Mouse (Mus musculus): Measurements from ENCODE around the gene Mgam.
"Not testable (repeated sequence)": the region's sequence is repeated elsewhere in the genome, so short reads cannot be mapped to it uniquely, and the experiment has no call there.

Mgam gene

GRCm38 (mm10) chr6:40728506-40728905, 99.9 kb downstream of the Mgam start:
- not testable (repeated sequence) for DNase-seq (ENCODE audit: low spot score in 2 of 2)

- DNase-seq (ENCODE audit: low spot score in 2 of 2), result no peak
These were observed 110.9 kb downstream of the Mgam start for GRCm38 (mm10) chr6:40739545-40739944.

- DNase-seq (ENCODE audit: low spot score in 2 of 2), result not testable (repeated sequence)
These were observed 120.4 kb downstream of the Mgam start for GRCm38 (mm10) chr6:40749030-40749429.

GRCm38 (mm10) chr6:40755948-40756347, 127.3 kb downstream of the Mgam start:
- no peak for DNase-seq (ENCODE audit: low spot score in 2 of 2)

GRCm38 (mm10) chr6:40757346-40757745, 128.7 kb downstream of the Mgam start:
- DNase-seq (ENCODE audit: low spot score in 2 of 2), result not testable (repeated sequence)

GRCm38 (mm10) chr6:40774656-40775055, 146.0 kb downstream of the Mgam start:
- DNase-seq (ENCODE audit: low spot score in 2 of 2), result no peak

GRCm38 (mm10) chr6:40778458-40778857, 149.8 kb downstream of the Mgam start:
- DNase-seq (ENCODE audit: low spot score in 2 of 2), result no peak

- no peak for DNase-seq (ENCODE audit: low spot score in 2 of 2)
These were observed 155.0 kb downstream of the Mgam start for GRCm38 (mm10) chr6:40783637-40784036.

GRCm38 (mm10) chr6:40784378-40784777, 155.7 kb downstream of the Mgam start:
- no peak for DNase-seq (ENCODE audit: low spot score in 2 of 2)

GRCm38 (mm10) chr6:40795077-40795812, 166.6 kb downstream of the Mgam start:
- no peak for DNase-seq (ENCODE audit: low spot score in 2 of 2)

GRCm38 (mm10) chr6:40818237-40818902, 189.7 kb downstream of the Mgam start:
- no peak for DNase-seq (ENCODE audit: low spot score in 2 of 2)

Data from right cerebral cortex, adult 2 months (tissue).